Mouse (Mus musculus): ENCODE measurements around the gene Elf5.

The Elf5 gene

DNA sequence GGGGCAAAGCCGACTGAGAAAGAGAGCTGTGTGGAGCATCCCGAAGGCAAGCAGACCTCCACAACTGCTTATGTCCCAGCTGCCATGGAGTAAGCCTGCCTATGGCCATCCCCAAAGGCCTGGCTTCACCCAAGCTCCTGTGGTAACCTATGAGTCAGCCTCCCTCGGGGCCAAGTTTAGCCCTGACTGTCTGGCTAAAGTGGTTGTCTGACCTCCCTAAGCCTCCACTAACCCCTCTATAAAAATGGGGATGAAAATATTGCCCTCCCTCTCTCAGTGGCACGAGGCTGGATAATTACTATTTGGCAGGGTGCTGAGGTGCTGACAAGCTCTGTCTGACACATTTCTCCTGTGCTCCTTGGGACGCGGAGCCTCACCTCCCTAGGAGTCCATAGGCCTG is at the start of gene Elf5:
TSS of gene Elf5 (plus strand) at position 341 of the 400 bp plus-strand sequence.
- DNase-seq (ENCODE audit: low read depth): no peak

GRCm38 (mm10) chr2:103372541-103372940 is 38.9 kb upstream of the Elf5 start:
- no peak for DNase-seq (ENCODE audit: low read depth)

DNA sequence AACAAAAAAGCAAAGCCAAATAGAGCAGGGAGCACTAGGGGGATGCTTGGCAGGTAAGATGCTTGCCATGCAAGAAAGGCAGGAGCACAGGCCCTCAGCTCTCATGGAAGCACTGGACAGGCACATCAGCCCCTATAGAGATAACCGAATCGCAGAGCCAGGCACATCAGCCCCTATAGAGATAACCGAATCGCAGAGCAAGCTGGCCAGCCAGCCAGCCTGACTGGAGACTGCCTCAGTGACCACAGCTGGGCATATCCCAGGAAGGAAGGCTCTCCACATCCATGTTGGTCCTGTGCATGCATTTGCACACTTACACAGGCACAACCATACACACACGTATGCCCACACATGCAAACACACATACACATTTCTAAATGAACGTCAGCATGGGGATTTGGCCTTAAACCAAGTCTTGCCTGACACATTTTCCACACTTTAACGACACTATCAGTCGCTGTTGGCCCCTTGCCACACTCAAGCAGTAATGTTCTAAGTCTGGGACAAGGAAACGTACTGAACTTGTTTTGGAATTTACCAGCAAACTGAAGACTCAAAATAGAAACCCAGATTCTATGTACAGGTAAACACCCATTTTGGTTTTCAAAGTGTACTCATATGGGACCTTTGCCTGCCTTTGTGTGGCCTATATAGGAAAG is 31.9 kb upstream of the Elf5 start:
- no peak for DNase-seq (ENCODE audit: low read depth)

DNA sequence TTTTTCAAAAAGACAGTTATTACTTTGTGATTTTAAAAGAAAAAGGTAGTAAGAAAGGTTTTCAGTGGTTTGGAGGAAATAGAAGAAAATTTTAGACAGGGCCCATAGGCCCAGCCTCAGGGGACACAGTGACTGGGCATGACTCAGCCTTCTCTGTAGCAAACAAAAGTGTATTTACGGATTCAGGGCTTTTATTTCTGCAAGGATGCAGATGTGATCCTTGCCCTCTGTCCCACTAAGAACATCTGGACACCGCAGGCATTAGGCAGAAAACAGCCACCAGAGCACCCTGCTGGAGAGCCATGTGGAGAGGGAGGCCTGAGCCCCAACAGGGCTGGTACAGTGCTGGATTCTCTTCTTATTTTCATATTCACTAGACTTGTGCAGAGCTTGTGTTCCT is 29.3 kb upstream of the Elf5 start:
- DNase-seq (ENCODE audit: low read depth): no peak

GRCm38 (mm10) chr2:103387881-103388280 is 23.6 kb upstream of the Elf5 start:
- DNase-seq (ENCODE audit: low read depth): no peak

DNA sequence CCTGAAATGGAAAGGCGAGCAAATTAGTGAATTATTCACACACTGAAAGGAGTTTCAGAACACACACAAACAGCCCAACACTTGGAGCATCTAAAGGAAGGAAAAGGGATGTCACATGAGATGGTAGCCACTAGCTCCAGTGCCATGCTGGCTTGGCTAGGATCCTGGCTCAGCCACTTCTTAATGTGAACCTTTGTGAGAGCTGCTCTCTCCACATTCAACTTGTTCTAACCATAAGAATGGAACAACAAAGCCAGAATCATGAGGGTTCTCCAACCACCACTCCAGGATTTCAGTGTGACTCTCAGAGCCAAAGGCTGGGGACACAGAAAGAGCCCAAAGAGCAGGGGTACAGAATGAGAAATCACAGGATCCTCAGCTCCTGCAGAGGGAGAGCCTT is 23.2 kb upstream of the Elf5 start:
- no peak for DNase-seq (ENCODE audit: low read depth)

DNA sequence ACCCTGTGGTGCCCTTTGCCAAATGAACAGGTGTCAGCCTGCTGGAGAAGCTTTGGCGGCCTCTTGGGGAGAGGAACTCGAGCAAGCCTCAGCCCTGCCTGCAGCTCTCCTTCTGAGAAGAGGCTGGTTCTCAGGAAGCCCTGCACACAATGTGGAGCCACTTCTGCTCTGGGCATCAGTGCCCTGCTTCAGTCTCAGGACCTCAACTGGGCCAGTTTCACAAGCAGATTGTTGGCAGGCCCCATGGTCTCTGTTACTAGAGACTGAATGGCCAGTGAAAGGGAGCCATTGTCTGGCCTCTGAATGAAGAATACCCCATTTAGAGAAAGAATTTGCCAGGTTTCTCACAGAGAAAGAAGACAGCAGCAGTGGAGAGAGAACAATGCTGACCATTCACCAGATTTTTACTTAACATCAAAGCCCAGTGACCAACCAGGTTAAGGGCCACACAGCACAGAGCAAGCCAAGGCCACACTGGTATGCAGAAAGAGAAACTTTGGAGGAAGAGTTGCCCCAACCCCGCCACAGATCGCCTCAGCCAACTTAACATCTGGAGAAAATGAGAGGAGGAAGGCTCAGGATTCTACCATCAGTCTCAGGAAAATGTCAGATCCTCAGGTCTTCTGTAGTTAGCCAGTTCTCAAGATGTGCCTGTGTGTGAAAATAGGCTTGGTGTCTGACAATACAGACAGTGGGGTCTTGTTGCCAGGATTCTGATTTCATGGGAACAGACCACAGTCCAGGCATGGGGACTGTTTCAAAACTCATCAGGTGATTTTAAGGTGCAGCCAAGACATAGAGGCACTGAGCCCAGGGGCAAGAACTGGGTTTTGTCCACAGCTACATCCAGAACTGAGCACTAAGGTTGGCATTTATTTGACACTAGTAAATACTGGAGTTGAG is 21.2 kb upstream of the Elf5 start:
- DNase-seq (ENCODE audit: low read depth): peak; percentile 86

DNA sequence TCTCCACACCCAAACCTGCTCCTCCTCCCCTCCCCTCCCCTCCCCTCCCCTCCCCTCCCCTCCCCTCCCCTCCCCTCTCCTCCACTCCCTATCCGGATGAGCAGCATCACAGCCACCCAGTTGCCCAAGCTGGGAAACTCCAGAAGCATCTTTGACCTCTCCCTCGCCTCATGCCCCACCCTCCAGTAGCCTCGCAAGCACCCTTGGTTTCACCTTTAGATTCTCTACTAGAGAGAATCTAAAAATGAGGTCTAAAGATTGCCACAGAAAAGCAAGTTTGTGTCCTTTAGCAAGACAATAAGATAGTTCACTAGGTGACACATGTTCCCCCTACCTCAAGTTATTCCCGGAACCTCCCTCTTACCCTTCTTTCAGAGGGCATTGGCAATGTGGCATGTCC is 19.9 kb upstream of the Elf5 start:
- no peak for DNase-seq (ENCODE audit: low read depth)

DNA sequence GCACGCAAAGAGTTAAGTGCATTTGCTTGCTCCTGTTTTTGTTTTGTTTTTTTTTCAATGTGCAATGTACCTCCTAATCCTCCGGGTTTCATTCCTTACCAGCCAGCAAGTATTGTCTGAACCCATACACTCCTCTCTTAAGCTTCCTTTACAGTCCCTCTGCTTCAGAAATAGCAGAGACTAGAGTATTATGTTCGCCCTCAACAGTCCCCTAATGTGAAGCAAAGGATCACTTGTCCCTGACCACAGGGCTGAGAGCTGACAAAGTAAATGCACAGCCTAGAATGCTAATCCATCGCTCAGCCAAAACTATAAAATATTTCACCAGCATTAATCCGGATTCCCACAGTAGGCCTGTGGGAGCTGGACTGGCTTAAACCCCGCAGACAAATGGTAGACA is 13.4 kb upstream of the Elf5 start:
- DNase-seq (ENCODE audit: low read depth): no peak

DNA sequence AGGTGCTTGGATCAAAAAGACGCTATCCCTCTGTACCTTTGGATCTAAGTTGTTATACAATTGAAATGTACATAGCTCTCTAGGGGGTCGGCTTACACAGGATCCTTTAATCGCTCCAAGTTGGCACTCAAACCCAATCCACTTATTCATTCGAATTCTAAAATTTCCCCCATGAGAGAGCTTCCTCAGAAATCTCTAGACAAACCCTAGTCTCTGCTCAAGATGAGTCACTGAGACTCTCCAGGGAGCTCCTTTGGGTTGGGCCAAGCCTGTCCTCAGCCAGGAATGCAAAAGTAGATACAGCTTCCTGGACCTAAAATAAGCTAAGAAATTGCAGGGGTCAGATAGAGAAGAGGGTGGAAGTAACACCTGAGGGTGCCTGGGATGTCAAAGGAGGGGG is 10.8 kb upstream of the Elf5 start:
- no peak for DNase-seq (ENCODE audit: low read depth)

GRCm38 (mm10) chr2:103406239-103406638 is 5.2 kb upstream of the Elf5 start:
- no peak for DNase-seq (ENCODE audit: low read depth)

- DNase-seq (ENCODE audit: low read depth): no peak
Measured at GRCm38 (mm10) chr2:103411816-103412215, 328 bp downstream of the Elf5 start.

DNA sequence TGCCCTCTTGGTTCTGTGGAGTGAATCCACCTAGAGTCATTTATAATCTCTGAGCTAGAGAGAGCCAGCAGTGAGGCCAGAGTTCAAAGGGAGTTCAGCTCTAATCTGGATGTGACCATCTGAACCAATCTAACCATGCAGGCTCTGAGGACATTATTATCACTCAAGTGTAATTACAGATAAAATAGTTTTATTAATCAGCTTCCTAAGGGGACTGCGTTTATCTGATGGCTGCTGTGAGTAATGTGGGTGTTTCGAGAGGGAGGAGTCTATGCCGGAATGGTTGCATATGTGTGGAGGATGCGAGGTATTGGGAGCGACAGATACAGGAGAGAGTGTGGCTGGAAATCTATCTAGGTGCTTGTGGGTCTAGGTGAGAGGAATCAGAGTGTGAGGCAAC is 1.9 kb downstream of the Elf5 start:
- no peak for DNase-seq (ENCODE audit: low read depth)

- no peak for DNase-seq (ENCODE audit: low read depth)
Measured at GRCm38 (mm10) chr2:103415774-103416173, 4.3 kb downstream of the Elf5 start.

DNA sequence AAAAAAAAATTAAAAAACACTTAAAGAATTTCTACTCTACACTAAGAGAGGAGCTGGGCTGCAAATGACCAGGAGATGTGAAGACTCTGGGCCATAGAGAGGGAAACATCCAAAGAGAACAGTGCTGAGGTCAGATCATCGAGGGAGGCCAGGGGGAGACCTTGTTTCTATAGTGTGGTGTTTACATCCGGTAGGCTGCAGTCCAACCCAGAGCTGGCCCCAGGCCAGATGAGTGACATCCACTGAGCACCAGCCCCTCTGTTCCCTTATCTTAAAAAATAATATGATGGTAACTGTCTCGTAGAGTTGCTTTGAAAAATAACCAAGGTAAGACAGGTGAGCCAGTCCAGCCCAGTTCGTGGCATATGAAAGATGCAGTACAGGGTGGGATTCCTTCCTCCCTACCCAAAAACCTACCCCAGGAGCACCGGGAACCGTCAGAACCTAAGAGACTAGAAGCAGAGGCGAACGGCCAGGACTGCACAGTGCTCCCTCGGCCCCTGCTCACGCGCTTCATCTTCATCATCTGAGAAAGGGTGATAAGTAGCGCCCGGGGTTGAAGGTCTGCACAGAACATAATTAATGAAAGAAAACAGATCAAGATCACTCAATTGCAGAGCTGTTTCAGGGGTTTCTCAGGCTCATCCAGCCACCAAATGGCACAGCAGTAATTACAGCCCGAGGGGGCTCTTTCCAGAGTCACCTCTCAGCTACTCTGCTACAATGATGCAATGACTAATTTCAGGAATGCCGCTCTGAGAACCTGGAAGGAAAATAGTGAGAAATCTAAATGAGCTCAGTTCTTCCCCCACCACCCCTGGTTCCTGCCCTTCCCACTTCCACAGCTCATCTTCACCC is 9.4 kb downstream of the Elf5 start:
- no peak for DNase-seq (ENCODE audit: low read depth)

DNA sequence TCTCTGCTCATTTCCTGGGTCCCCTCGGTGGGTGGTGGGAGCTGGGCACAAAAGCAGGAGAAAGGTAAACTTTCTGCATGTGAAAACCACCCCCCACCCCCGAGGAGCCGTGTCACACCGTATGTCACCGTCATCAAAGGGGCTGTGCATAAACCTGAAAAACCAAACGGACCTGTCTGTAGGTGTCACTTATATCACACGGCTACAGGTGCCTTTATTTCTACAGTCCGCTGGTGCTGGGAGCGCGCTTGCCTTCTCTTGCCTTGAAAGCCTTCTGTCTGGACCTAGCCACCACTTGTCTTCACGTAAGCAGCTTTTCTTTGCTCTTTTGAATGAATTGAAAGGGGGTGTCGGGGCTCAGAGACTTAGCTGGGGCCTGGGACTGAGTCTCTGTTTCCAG is 12.4 kb downstream of the Elf5 start:
- no peak for DNase-seq (ENCODE audit: low read depth)

GRCm38 (mm10) chr2:103424349-103425026 is 13.0 kb downstream of the Elf5 start:
- DNase-seq (ENCODE audit: low read depth): no peak

GRCm38 (mm10) chr2:103425456-103426063 is 14.1 kb downstream of the Elf5 start:
- no peak for DNase-seq (ENCODE audit: low read depth)

- no peak for DNase-seq (ENCODE audit: low read depth)
Measured at GRCm38 (mm10) chr2:103428356-103428755, 16.9 kb downstream of the Elf5 start.

GRCm38 (mm10) chr2:103430712-103431111 is 19.2 kb downstream of the Elf5 start:
- DNase-seq (ENCODE audit: low read depth): no peak

DNA sequence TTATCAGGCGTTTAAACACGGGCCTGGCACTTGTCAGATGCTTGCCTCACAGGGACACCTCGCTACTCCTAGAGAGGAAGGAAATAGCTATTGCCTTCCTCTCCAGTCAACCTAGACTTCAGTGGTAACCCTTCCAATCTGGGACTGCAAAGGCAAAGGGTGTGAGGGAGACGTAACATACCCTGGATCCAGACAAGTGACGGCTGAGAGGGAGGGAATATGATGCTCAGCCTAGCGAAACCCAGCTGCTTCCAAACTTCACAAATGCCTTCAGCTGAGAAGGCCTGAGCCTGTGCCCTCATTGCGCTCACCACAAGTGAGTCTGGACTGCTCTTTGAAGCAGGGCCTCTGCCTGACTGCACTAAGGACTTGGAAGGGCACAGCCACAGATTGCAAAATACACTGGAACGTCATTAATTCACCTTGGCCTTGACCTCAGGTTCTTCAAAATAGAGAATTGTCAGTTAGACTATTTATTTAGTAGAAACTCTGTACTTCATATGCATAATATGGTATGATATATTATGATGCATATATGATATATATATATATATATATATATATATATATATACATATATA is 21.3 kb downstream of the Elf5 start:
- DNase-seq (ENCODE audit: low read depth): no peak
